Mouse (Mus musculus) adipocyte (in vitro differentiated cells): Measurements from ENCODE around the gene Cntnap5a.
"Not testable (repeated sequence)": the region's sequence is repeated elsewhere in the genome, so short reads cannot be mapped to it uniquely, and the experiment has no call there.

Source experiments
- DNase-seq: peaks from one replicate; pipeline ENCODE4 v3.0.0-alpha.2; 2016; ENCODE audit warnings: low spot score

Gene Cntnap5a

GRCm38 (mm10) chr1:116107010-116107723, 422.6 kb downstream of the Cntnap5a start:
- no peak for DNase-seq

GRCm38 (mm10) chr1:116107724-116108058, 423.1 kb downstream of the Cntnap5a start:
- DNase-seq: no peak

GRCm38 (mm10) chr1:116108381-116108780, 423.8 kb downstream of the Cntnap5a start:
- no peak for DNase-seq

GRCm38 (mm10) chr1:116125767-116126166, 441.2 kb downstream of the Cntnap5a start:
- DNase-seq: no peak

- DNase-seq: no peak
Observed at GRCm38 (mm10) chr1:116127085-116127484, 442.5 kb downstream of the Cntnap5a start.

- no peak for DNase-seq
Observed at GRCm38 (mm10) chr1:116128450-116129246, 444.1 kb downstream of the Cntnap5a start.

GRCm38 (mm10) chr1:116132471-116132870, 447.9 kb downstream of the Cntnap5a start:
- DNase-seq: no peak

GRCm38 (mm10) chr1:116149764-116150369, 465.3 kb downstream of the Cntnap5a start:
- no peak for DNase-seq

GRCm38 (mm10) chr1:116184471-116184870, 499.9 kb downstream of the Cntnap5a start:
- DNase-seq: no peak

GRCm38 (mm10) chr1:116188142-116188541, 503.6 kb downstream of the Cntnap5a start:
- DNase-seq: not testable (repeated sequence)

GRCm38 (mm10) chr1:116192299-116192698, 507.7 kb downstream of the Cntnap5a start:
- no peak for DNase-seq

GRCm38 (mm10) chr1:116216883-116217282, 532.3 kb downstream of the Cntnap5a start:
- no peak for DNase-seq

- DNase-seq: no peak
Observed at GRCm38 (mm10) chr1:116240538-116240937, 556.0 kb downstream of the Cntnap5a start.

GRCm38 (mm10) chr1:116243856-116244255, 559.3 kb downstream of the Cntnap5a start:
- DNase-seq: no peak

- no peak for DNase-seq
Observed at GRCm38 (mm10) chr1:116281144-116281543, 596.6 kb downstream of the Cntnap5a start.

GRCm38 (mm10) chr1:116283968-116284367, 599.4 kb downstream of the Cntnap5a start:
- no peak for DNase-seq

- DNase-seq: no peak
Observed at GRCm38 (mm10) chr1:116306555-116306954, 622.0 kb downstream of the Cntnap5a start.

- DNase-seq: no peak
Observed at GRCm38 (mm10) chr1:116311512-116311911, 627.0 kb downstream of the Cntnap5a start.

GRCm38 (mm10) chr1:116313269-116313668, 628.7 kb downstream of the Cntnap5a start:
- DNase-seq: no peak

- no peak for DNase-seq
Observed at GRCm38 (mm10) chr1:116324505-116324904, 639.9 kb downstream of the Cntnap5a start.

- DNase-seq: no peak
Observed at GRCm38 (mm10) chr1:116353669-116354068, 669.1 kb downstream of the Cntnap5a start.

GRCm38 (mm10) chr1:116365606-116366005, 681.0 kb downstream of the Cntnap5a start:
- DNase-seq: no peak

GRCm38 (mm10) chr1:116366171-116366570, 681.6 kb downstream of the Cntnap5a start:
- no peak for DNase-seq
